Mouse (Mus musculus): ENCODE data around the gene Rpl31. TPM values are rescaled to one million over a fixed set of nuclear protein-coding genes. Genes with fewer than 3 reads are reported as not detected.

The Rpl31 gene
- total RNA-seq, 1 experiment: 1,395 TPM

DNA sequence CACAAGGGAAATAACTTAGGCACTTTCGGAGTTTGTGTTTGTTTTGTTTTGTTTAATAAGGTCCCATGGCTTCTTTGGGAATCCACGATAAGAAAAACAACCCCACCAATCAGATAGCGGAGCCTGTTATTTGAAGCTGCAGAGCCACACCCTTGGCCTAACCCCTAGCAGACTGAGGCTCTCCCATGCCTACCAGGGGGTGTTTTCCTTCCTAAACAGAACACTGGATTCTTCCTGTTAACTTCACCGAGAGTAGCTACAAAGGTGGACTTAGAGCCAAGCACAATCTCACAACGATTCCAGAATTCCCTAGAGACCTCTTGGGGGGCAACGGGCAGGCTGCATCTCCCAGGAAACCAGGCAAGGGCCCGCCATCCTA lies 5.1 kb upstream of the Rpl31 start:
- Histone ChIP-seq H3K4me3 (ENCODE audit: insufficient read depth in 1 of 2, low read depth in 1 of 2, low read length in 2 of 2, poor library complexity in 1 of 2, severe bottlenecking in 1 of 2) (peak overlapping the region in 1 of 2 experiments; percentile 59; a peak in 2 of 4 replicates), H3K4me1 (ENCODE audit: control insufficient read depth in 2 of 2, insufficient read depth in 2 of 2, low read length in 2 of 2, poor library complexity in 1 of 2) (peaks cover 7 to 18% of the 10 kb centered on the region in 2 experiments; a peak in 2 of 4 replicates), H3K9ac (ENCODE audit: insufficient read depth, low read depth, low read length, poor library complexity, severe bottlenecking) (peak overlapping the region; percentile 41; the same call in 1 of the 2 replicates), H3K27ac (ENCODE audit: insufficient read depth, low read depth, low read length, poor library complexity, severe bottlenecking) (no peak overlapping the region), H3K9me3 (ENCODE audit: control insufficient read depth, insufficient read depth, low read depth, low read length) (no peaks in the 10 kb centered on the region), H3K36me3 (ENCODE audit: control insufficient read depth, insufficient read depth, low read length, poor library complexity, severe bottlenecking) (no peaks in the 10 kb centered on the region)
- in situ Hi-C loops (cut with MboI; ENCODE audit: low sequenced_read_pairs in 2 of 2, unreplicated experiment in 2 of 2): no loop called here
- no peak for DNase-seq (ENCODE audit: low read depth, low spot score)
- TF ChIP-seq ZNF384 (IDR thresholded peaks at IDR 0.05; ENCODE audit: low read depth, low read length) (no peak), MAFK (IDR thresholded peaks at IDR 0.05; ENCODE audit: insufficient read depth, low read depth, low read length) (no peak), CHD2 (IDR thresholded peaks at IDR 0.05; ENCODE audit: low read depth, low read length) (no peak), HCFC1 (IDR thresholded peaks at IDR 0.05; ENCODE audit: borderline replicate concordance, insufficient read depth, low read length) (no peak), ZC3H11A (IDR thresholded peaks at IDR 0.05; ENCODE audit: borderline replicate concordance, low read depth, low read length) (no peak)

DNA sequence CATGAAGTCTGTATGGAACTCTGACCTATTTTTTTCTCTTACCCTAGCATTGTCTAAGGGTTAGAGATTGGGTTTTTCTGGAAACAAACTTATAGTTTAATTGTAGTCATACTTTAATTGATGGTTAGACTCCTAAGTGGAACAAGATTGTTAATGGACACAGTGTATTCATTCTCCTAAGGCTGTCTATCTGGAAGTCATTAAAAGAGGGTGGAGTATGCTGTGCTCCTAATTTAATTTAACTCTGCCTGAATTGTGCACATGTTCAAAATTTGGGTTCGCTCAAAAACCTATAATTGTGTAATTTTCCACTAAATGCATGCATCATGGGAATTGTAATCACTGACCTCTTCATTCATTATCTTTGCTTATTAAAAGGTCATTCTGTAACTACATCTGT lies 2.1 kb upstream of the Rpl31 start:
- DNase-seq (ENCODE audit: low read depth, low spot score): no peak
- TF ChIP-seq ZNF384 (IDR thresholded peaks at IDR 0.05; ENCODE audit: low read depth, low read length) (no peak), CHD2 (IDR thresholded peaks at IDR 0.05; ENCODE audit: low read depth, low read length) (no peak), ZC3H11A (IDR thresholded peaks at IDR 0.05; ENCODE audit: borderline replicate concordance, low read depth, low read length) (no peak), HCFC1 (IDR thresholded peaks at IDR 0.05; ENCODE audit: borderline replicate concordance, insufficient read depth, low read length) (no peak), MAFK (IDR thresholded peaks at IDR 0.05; ENCODE audit: insufficient read depth, low read depth, low read length) (no peak)
- no peak overlapping the region for H3K4me3 ChIP-seq (ENCODE audit: insufficient read depth in 1 of 2, low read depth in 1 of 2, low read length in 2 of 2, poor library complexity in 1 of 2, severe bottlenecking in 1 of 2)
- peaks cover 24% of the 10 kb centered on the region for H3K36me3 ChIP-seq (ENCODE audit: control insufficient read depth, insufficient read depth, low read length, poor library complexity, severe bottlenecking)
- in situ Hi-C loops (cut with MboI; ENCODE audit: low sequenced_read_pairs in 2 of 2, unreplicated experiment in 2 of 2): no loop called here
- H3K9ac ChIP-seq (ENCODE audit: insufficient read depth, low read depth, low read length, poor library complexity, severe bottlenecking): no peak overlapping the region
- H3K9me3 ChIP-seq (ENCODE audit: control insufficient read depth, insufficient read depth, low read depth, low read length): no peaks in the 10 kb centered on the region
- H3K27ac ChIP-seq (ENCODE audit: insufficient read depth, low read depth, low read length, poor library complexity, severe bottlenecking): no peak overlapping the region
- H3K4me1 ChIP-seq (ENCODE audit: control insufficient read depth in 2 of 2, insufficient read depth in 2 of 2, low read length in 2 of 2, poor library complexity in 1 of 2): peaks cover 7 to 17% of the 10 kb centered on the region in 2 experiments; a peak in 2 of 4 replicates

DNA sequence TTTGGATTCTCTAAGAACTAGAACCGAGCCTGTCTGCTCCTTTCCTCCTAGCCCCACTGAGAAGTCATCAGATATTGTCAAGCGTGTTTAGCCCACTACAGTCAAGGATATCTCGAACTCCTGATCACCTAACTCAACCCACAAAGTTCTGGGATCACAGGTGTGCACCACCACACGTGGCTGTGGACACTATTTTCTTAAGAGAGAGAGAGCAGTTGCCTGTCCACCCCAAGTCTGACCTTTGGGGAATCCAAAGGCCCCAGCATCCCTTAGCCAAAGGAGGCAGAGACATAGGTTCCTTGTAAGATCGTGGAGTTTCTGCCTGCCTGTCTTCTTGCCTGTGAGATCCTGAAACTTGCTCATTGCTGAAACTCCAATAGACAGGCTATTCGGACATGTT lies 597 bp upstream of the Rpl31 start:
- Histone ChIP-seq H3K9me3 (ENCODE audit: control insufficient read depth, insufficient read depth, low read depth, low read length) (no peaks in the 10 kb centered on the region), H3K4me1 (ENCODE audit: control insufficient read depth in 2 of 2, insufficient read depth in 2 of 2, low read length in 2 of 2, poor library complexity in 1 of 2) (peaks cover 7 to 12% of the 10 kb centered on the region in 2 experiments; a peak in 2 of 4 replicates), H3K9ac (ENCODE audit: insufficient read depth, low read depth, low read length, poor library complexity, severe bottlenecking) (peak overlapping the region; percentile 54), H3K27ac (ENCODE audit: insufficient read depth, low read depth, low read length, poor library complexity, severe bottlenecking) (no peak overlapping the region), H3K36me3 (ENCODE audit: control insufficient read depth, insufficient read depth, low read length, poor library complexity, severe bottlenecking) (peaks cover 34% of the 10 kb centered on the region), H3K4me3 (ENCODE audit: insufficient read depth in 1 of 2, low read depth in 1 of 2, low read length in 2 of 2, poor library complexity in 1 of 2, severe bottlenecking in 1 of 2) (peak overlapping the region; percentile 54 to 97)
- no peak for TF ChIP-seq HCFC1 (IDR thresholded peaks at IDR 0.05; ENCODE audit: borderline replicate concordance, insufficient read depth, low read length)
- TF ChIP-seq ZNF384 (IDR thresholded peaks at IDR 0.05; ENCODE audit: low read depth, low read length): no peak
- TF ChIP-seq MAFK (IDR thresholded peaks at IDR 0.05; ENCODE audit: insufficient read depth, low read depth, low read length): no peak
- no peak for TF ChIP-seq ZC3H11A (IDR thresholded peaks at IDR 0.05; ENCODE audit: borderline replicate concordance, low read depth, low read length)
- TF ChIP-seq CHD2 (IDR thresholded peaks at IDR 0.05; ENCODE audit: low read depth, low read length): no peak
- in situ Hi-C loops (cut with MboI; ENCODE audit: low sequenced_read_pairs in 2 of 2, unreplicated experiment in 2 of 2): no loop called here
- no peak for DNase-seq (ENCODE audit: low read depth, low spot score)

DNA sequence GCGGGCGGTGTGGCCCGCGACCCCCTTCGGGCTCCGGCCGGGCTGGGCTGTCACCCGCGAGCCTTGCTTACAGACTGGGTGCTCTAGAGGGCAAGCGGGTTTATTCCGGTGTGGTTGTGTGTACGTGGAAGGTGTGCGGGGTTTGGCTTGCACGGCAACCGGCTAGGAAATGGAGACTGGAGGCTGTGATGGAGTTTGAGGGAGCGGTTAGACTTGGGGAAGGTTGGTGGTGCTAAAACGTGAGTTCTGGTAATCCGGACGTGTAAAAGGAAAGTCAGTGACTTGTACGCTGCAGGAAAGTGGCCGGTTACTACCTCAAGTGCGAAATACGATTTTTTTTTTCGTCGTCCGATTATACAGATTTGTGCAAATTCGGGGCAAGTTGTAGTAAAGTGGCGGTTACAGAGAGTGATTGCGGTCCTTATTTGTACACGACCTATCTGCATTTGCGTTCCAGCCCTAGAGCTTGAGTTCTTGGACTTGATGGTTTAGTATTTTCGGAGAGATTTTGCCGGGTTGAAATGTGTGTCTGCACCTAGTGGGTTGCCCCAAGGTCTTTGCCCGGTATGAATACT lies 712 bp downstream of the Rpl31 start:
- no peaks in the 10 kb centered on the region for H3K9me3 ChIP-seq (ENCODE audit: control insufficient read depth, insufficient read depth, low read depth, low read length)
- no peak for DNase-seq (ENCODE audit: low read depth, low spot score)
- peak overlapping the region; percentile 97 to 99 for H3K4me3 ChIP-seq (ENCODE audit: insufficient read depth in 1 of 2, low read depth in 1 of 2, low read length in 2 of 2, poor library complexity in 1 of 2, severe bottlenecking in 1 of 2)
- peak overlapping the region; percentile 100 for H3K9ac ChIP-seq (ENCODE audit: insufficient read depth, low read depth, low read length, poor library complexity, severe bottlenecking)
- H3K27ac ChIP-seq (ENCODE audit: insufficient read depth, low read depth, low read length, poor library complexity, severe bottlenecking): peak overlapping the region; percentile 89
- no peak for TF ChIP-seq ZNF384 (IDR thresholded peaks at IDR 0.05; ENCODE audit: low read depth, low read length)
- TF ChIP-seq HCFC1 (IDR thresholded peaks at IDR 0.05; ENCODE audit: borderline replicate concordance, insufficient read depth, low read length): no peak
- no peak for TF ChIP-seq MAFK (IDR thresholded peaks at IDR 0.05; ENCODE audit: insufficient read depth, low read depth, low read length)
- no peak for TF ChIP-seq CHD2 (IDR thresholded peaks at IDR 0.05; ENCODE audit: low read depth, low read length)
- TF ChIP-seq ZC3H11A (IDR thresholded peaks at IDR 0.05; ENCODE audit: borderline replicate concordance, low read depth, low read length): no peak
- H3K36me3 ChIP-seq (ENCODE audit: control insufficient read depth, insufficient read depth, low read length, poor library complexity, severe bottlenecking): peaks cover 40% of the 10 kb centered on the region
- in situ Hi-C loops (cut with MboI; ENCODE audit: low sequenced_read_pairs in 2 of 2, unreplicated experiment in 2 of 2): no loop called here
- H3K4me1 ChIP-seq (ENCODE audit: control insufficient read depth in 2 of 2, insufficient read depth in 2 of 2, low read length in 2 of 2, poor library complexity in 1 of 2): peaks cover 2 to 7% of the 10 kb centered on the region in 2 experiments; a peak in 1 of 4 replicates
